Mouse (Mus musculus) MEL (cell line): ENCODE data around the gene Prkar1a. TPM values are rescaled to one million over a fixed set of nuclear protein-coding genes. Genes with fewer than 3 reads are reported as not detected.

Experiments
- DNase-seq: peaks from one replicate; pipeline ENCODE4 v3.0.0; 2011; ENCODE audit warnings: low read depth, low spot score
- H3K27ac ChIP-seq: 2 replicates; pipeline ENCODE4 v1.5.1; 2012; ENCODE audit warnings: low read depth, mild to moderate bottlenecking, control low read depth, low read length, moderate library complexity; ENCODE audit not compliant: control insufficient read depth
- H3K27me3 ChIP-seq, 2 experiments: fragments of 150-350 bp in 1 of 2; sonication (generic) in 1 of 2; 2 replicates each; pipeline ENCODE4 v1.6.1; 2012; ENCODE audit warnings: low read length in 2 of 2, mild to moderate bottlenecking in 2 of 2, improper control_type of control experiment in 1 of 2, moderate library complexity in 1 of 2; ENCODE audit not compliant: insufficient read depth in 2 of 2, control insufficient read depth in 1 of 2
- H3K36me3 ChIP-seq, 2 experiments: 2 replicates each; pipeline ENCODE4 v1.6.1; 2012 to 2014; ENCODE audit warnings: low read length in 2 of 2, improper control_type of control experiment in 1 of 2, inconsistent platforms in 1 of 2, mild to moderate bottlenecking in 1 of 2; ENCODE audit not compliant: insufficient read depth in 2 of 2, control insufficient read depth in 1 of 2
- H3K4me1 ChIP-seq, 2 experiments: fragments of 150-350 bp in 1 of 2; sonication (generic) in 1 of 2; 2 replicates each; pipeline ENCODE4 v1.6.1; 2012; ENCODE audit warnings: low read length in 2 of 2, improper control_type of control experiment in 1 of 2, mild to moderate bottlenecking in 1 of 2; ENCODE audit not compliant: insufficient read depth in 2 of 2, control insufficient read depth in 1 of 2
- H3K4me3 ChIP-seq, 2 experiments: fragments of 150-350 bp in 1 of 2; sonication (generic) in 1 of 2; 2 replicates each; pipeline ENCODE4 v1.5.1; 2012; ENCODE audit warnings: low read depth in 2 of 2, low read length in 2 of 2, mild to moderate bottlenecking in 2 of 2, moderate library complexity in 2 of 2, control low read depth in 1 of 2, improper control_type of control experiment in 1 of 2; ENCODE audit not compliant: control insufficient read depth in 1 of 2, insufficient read depth in 1 of 2
- H3K79me2 ChIP-seq: 2 replicates; pipeline ENCODE4 v1.6.1; 2012; ENCODE audit warnings: mild to moderate bottlenecking, low read length, moderate library complexity; ENCODE audit not compliant: control insufficient read depth, poor library complexity, insufficient read depth
- H3K9ac ChIP-seq: 2 replicates; pipeline ENCODE4 v1.6.1; 2012; ENCODE audit warnings: low read depth, mild to moderate bottlenecking, control low read depth, low read length, moderate library complexity; ENCODE audit not compliant: control insufficient read depth, poor library complexity, severe bottlenecking
- H3K9me3 ChIP-seq: fragments of 150-350 bp; sonication (generic); replicated peaks from 2 replicates; pipeline ENCODE4 v1.6.1; 2012; ENCODE audit warnings: mild to moderate bottlenecking, low read length, improper control_type of control experiment, moderate library complexity; ENCODE audit not compliant: insufficient read depth
- CHD1 ChIP-seq: IDR thresholded peaks from 2 replicates; pipeline ENCODE4 v1.6.1; 2012; ENCODE audit warnings: low read depth, mild to moderate bottlenecking, inconsistent platforms, low read length, improper control_type of control experiment
- CTCF ChIP-seq, 3 experiments: IDR thresholded peaks in 2 of 3; conservative IDR thresholded peaks in 1 of 3; 2 replicates each; pipeline ENCODE4 v1.5.1; 2011 to 2012; ENCODE audit warnings: low read length in 3 of 3, low read depth in 2 of 3, mild to moderate bottlenecking in 2 of 3, improper control_type of control experiment in 1 of 3, inconsistent platforms in 1 of 3, mixed read lengths in 1 of 3, moderate library complexity in 1 of 3; ENCODE audit not compliant: control insufficient read depth in 1 of 3, insufficient read depth in 1 of 3, poor library complexity in 1 of 3, severe bottlenecking in 1 of 3
- E2F4 ChIP-seq: IDR thresholded peaks from 2 replicates; pipeline ENCODE4 v1.6.1; 2011; ENCODE audit warnings: low read depth, low read length, improper control_type of control experiment, borderline replicate concordance
- ELF1 ChIP-seq: IDR thresholded peaks from 2 replicates; pipeline ENCODE4 v1.6.1; 2014; ENCODE audit warnings: low read depth, mild to moderate bottlenecking, inconsistent platforms, low read length, improper control_type of control experiment, moderate library complexity
- EP300 ChIP-seq, 2 experiments: IDR thresholded peaks; 2 replicates each; pipeline ENCODE4 v1.6.1; 2011; ENCODE audit warnings: improper control_type of control experiment in 2 of 2, low read length in 2 of 2, low read depth in 1 of 2, mild to moderate bottlenecking in 1 of 2
- HCFC1 ChIP-seq: IDR thresholded peaks from 2 replicates; pipeline ENCODE4 v1.6.1; 2012; ENCODE audit warnings: low read depth, mild to moderate bottlenecking, inconsistent platforms, low read length, improper control_type of control experiment, moderate library complexity
- KAT2A ChIP-seq: conservative IDR thresholded peaks from 2 replicates; pipeline ENCODE4 v1.6.1; 2012; ENCODE audit warnings: low read depth, low read length, improper control_type of control experiment, inconsistent platforms
- MAX ChIP-seq: IDR thresholded peaks from 2 replicates; pipeline ENCODE4 v1.6.1; 2011; ENCODE audit warnings: low read length, improper control_type of control experiment
- MEF2A ChIP-seq: IDR thresholded peaks from 2 replicates; pipeline ENCODE4 v1.6.1; 2014; ENCODE audit warnings: low read depth, mild to moderate bottlenecking, inconsistent platforms, low read length, improper control_type of control experiment; ENCODE audit not compliant: poor library complexity, insufficient replicate concordance, severe bottlenecking; ENCODE audit errors: extremely low read depth
- MXI1 ChIP-seq: IDR thresholded peaks from 2 replicates; pipeline ENCODE4 v1.6.1; 2011; ENCODE audit warnings: mild to moderate bottlenecking, low read depth, low read length, improper control_type of control experiment
- MYC ChIP-seq: IDR thresholded peaks from 2 replicates; pipeline ENCODE4 v1.6.1; 2011; ENCODE audit warnings: low read depth, mild to moderate bottlenecking, low read length, improper control_type of control experiment, moderate library complexity
- NELFE ChIP-seq: IDR thresholded peaks from 2 replicates; pipeline ENCODE4 v1.6.1; 2011; ENCODE audit warnings: low read depth, low read length, improper control_type of control experiment
- POLR2A ChIP-seq, 2 experiments: IDR thresholded peaks; 2 replicates each; pipeline ENCODE4 v1.6.1; 2011 to 2012; ENCODE audit warnings: low read length in 2 of 2, mild to moderate bottlenecking in 2 of 2, control low read depth in 1 of 2, improper control_type of control experiment in 1 of 2, low read depth in 1 of 2, moderate library complexity in 1 of 2; ENCODE audit not compliant: control insufficient read depth in 1 of 2, insufficient read depth in 1 of 2, poor library complexity in 1 of 2
- POLR2AphosphoS2 ChIP-seq: IDR thresholded peaks from 2 replicates; pipeline ENCODE4 v1.6.1; 2011; ENCODE audit warnings: low read length, improper control_type of control experiment
- POLR2AphosphoS5 ChIP-seq: IDR thresholded peaks from 2 replicates; pipeline ENCODE4 v1.6.1; 2012; ENCODE audit warnings: low read depth, borderline replicate concordance, mild to moderate bottlenecking, inconsistent platforms, low read length, moderate library complexity, mixed read lengths
- RAD21 ChIP-seq: IDR thresholded peaks from 2 replicates; pipeline ENCODE4 v1.6.1; 2011; ENCODE audit warnings: mild to moderate bottlenecking, low read depth, low read length, improper control_type of control experiment
- RCOR1 ChIP-seq: IDR thresholded peaks from 2 replicates; pipeline ENCODE4 v1.6.1; 2012; ENCODE audit warnings: low read depth, mild to moderate bottlenecking, inconsistent platforms, low read length, improper control_type of control experiment
- SIN3A ChIP-seq: IDR thresholded peaks from 2 replicates; pipeline ENCODE4 v1.6.1; 2012; ENCODE audit warnings: low read length, improper control_type of control experiment, inconsistent platforms
- TCF12 ChIP-seq: IDR thresholded peaks from 2 replicates; pipeline ENCODE4 v1.6.1; 2014; ENCODE audit warnings: low read depth, mild to moderate bottlenecking, inconsistent platforms, low read length, improper control_type of control experiment, moderate library complexity
- UBTF ChIP-seq: IDR thresholded peaks from 2 replicates; pipeline ENCODE4 v1.6.1; 2012; ENCODE audit warnings: low read depth, mild to moderate bottlenecking, inconsistent platforms, low read length, improper control_type of control experiment, moderate library complexity, borderline replicate concordance; ENCODE audit not compliant: insufficient read depth
- USF1 ChIP-seq: IDR thresholded peaks from 2 replicates; pipeline ENCODE4 v1.6.1; 2014; ENCODE audit warnings: low read depth, mild to moderate bottlenecking, inconsistent platforms, low read length, improper control_type of control experiment, moderate library complexity
- ZC3H11A ChIP-seq: IDR thresholded peaks from 2 replicates; pipeline ENCODE4 v1.6.1; 2012; ENCODE audit warnings: low read depth, mild to moderate bottlenecking, inconsistent platforms, low read length, improper control_type of control experiment
- ZNF384 ChIP-seq: IDR thresholded peaks from 2 replicates; pipeline ENCODE4 v1.6.1; 2012; ENCODE audit warnings: low read depth, mild to moderate bottlenecking, inconsistent platforms, low read length, improper control_type of control experiment
- polyA plus RNA-seq, 2 experiments: library from polyadenylated mRNA; stranded (reverse) in 1 of 2; unstranded in 1 of 2; fragments of >175 nt in 1 of 2; fragments of >200 nt in 1 of 2; gene quantifications; 2 replicates each; pipeline versions ENCODE4 v1.2.1 to v1.2.4; 2012; ENCODE audit warnings: low replicate concordance in 2 of 2, low read depth in 1 of 2; ENCODE audit not compliant: insufficient read length in 2 of 2, insufficient read depth in 1 of 2, missing spikeins in 1 of 2
- total RNA-seq: library from RNA; depleted of rRNA; stranded (reverse); fragments of 300-350 nt; gene quantifications from 2 replicates; pipeline ENCODE4 v1.2.3, GENCODE M21; 2012

The Prkar1a gene
- total and polyA plus RNA-seq, 3 experiments, result 69.6 to 152 TPM; not detected in 1

GRCm38 (mm10) chr11:109665424-109665823, 16.2 kb downstream of the Prkar1a start:
- DNase-seq, result no peak
- no peaks in the 10 kb centered on the region for H3K9me3 ChIP-seq
- no peak for TF ChIP-seq ZC3H11A
- TF ChIP-seq SIN3A, result no peak
- no peak for TF ChIP-seq RAD21
- TF ChIP-seq E2F4, result no peak
- TF ChIP-seq KAT2A, result no peak
- no peak for TF ChIP-seq ELF1
- no peak for TF ChIP-seq EP300 (IDR thresholded peaks at IDR 0.05; ENCODE audit: low read depth in 1 of 2, low read length in 2 of 2)
- TF ChIP-seq POLR2AphosphoS2, result no peak
- no peak for TF ChIP-seq UBTF
- TF ChIP-seq CTCF (IDR thresholded peaks at IDR 0.05 in 2 of 3, conservative IDR thresholded peaks at IDR 0.05 in 1 of 3; ENCODE audit: control insufficient read depth in 1 of 3, insufficient read depth in 1 of 3, low read depth in 2 of 3, low read length in 3 of 3, poor library complexity in 1 of 3, severe bottlenecking in 1 of 3), result no peak
- no peaks in the 10 kb centered on the region for H3K79me2 ChIP-seq
- H3K36me3 ChIP-seq, result peaks cover 10 to 60% of the 10 kb centered on the region in 2 experiments; a peak in 3 of 4 replicates
- no peak overlapping the region for H3K27ac ChIP-seq
- H3K4me3 ChIP-seq, result no peak overlapping the region
- no peaks in the 10 kb centered on the region for H3K27me3 ChIP-seq
- H3K4me1 ChIP-seq, result peaks cover 0 to 15% of the 10 kb centered on the region in 2 experiments; a peak in 2 of 4 replicates
- no peak overlapping the region for H3K9ac ChIP-seq

DNA sequence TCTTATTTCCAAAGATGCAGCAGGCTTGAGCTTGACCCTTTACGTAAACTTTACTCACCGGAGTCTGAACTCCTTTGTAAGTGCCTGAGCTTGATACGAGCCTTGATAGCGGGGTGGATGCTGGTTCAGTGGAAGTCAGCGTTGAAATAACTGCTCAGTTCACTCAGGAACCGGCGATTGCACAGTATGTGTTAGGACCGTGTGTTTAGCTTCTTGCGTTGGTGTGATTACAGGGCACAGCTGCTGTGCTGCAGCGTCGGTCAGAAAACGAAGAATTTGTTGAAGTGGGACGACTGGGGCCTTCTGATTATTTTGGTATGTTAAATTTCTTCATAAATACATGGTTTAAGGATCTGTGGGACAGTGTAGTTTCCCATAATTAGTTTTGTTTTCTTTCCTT, 17.2 kb downstream of the Prkar1a start:
- no peaks in the 10 kb centered on the region for H3K79me2 ChIP-seq
- peaks cover 10 to 53% of the 10 kb centered on the region in 2 experiments; a peak in 3 of 4 replicates for H3K36me3 ChIP-seq
- no peak overlapping the region for H3K27ac ChIP-seq
- no peaks in the 10 kb centered on the region for H3K27me3 ChIP-seq
- H3K9ac ChIP-seq, result no peak overlapping the region
- H3K4me1 ChIP-seq, result peaks cover 0 to 15% of the 10 kb centered on the region in 2 experiments; a peak in 2 of 4 replicates
- no peak for DNase-seq
- H3K4me3 ChIP-seq, result no peak overlapping the region
- no peak for TF ChIP-seq ELF1
- H3K9me3 ChIP-seq, result no peaks in the 10 kb centered on the region

GRCm38 (mm10) chr11:109667371-109667770, 18.2 kb downstream of the Prkar1a start:
- Histone ChIP-seq H3K4me1 (peaks cover 0 to 15% of the 10 kb centered on the region in 2 experiments; a peak in 2 of 4 replicates), H3K27ac (no peak overlapping the region), H3K9me3 (no peaks in the 10 kb centered on the region), H3K4me3 (no peak overlapping the region), H3K9ac (no peak overlapping the region), H3K36me3 (peaks cover 10 to 43% of the 10 kb centered on the region in 2 experiments; a peak in 3 of 4 replicates), H3K27me3 (no peaks in the 10 kb centered on the region), H3K79me2 (no peaks in the 10 kb centered on the region)
- DNase-seq, result no peak
- TF ChIP-seq MYC, result no peak
- no peak for TF ChIP-seq MXI1
- no peak for TF ChIP-seq KAT2A
- no peak for TF ChIP-seq TCF12
- TF ChIP-seq UBTF, result no peak
- TF ChIP-seq POLR2A (IDR thresholded peaks at IDR 0.05; ENCODE audit: control insufficient read depth in 1 of 2, insufficient read depth in 1 of 2, low read depth in 1 of 2, low read length in 2 of 2, poor library complexity in 1 of 2), result no peak
- TF ChIP-seq POLR2AphosphoS2, result no peak
- TF ChIP-seq USF1, result no peak
- no peak for TF ChIP-seq MEF2A
- no peak for TF ChIP-seq ZNF384
- TF ChIP-seq EP300 (IDR thresholded peaks at IDR 0.05; ENCODE audit: low read depth in 1 of 2, low read length in 2 of 2), result no peak
- no peak for TF ChIP-seq ZC3H11A
- no peak for TF ChIP-seq CHD1
- TF ChIP-seq SIN3A, result no peak
- no peak for TF ChIP-seq NELFE
- TF ChIP-seq RCOR1, result no peak
- TF ChIP-seq HCFC1, result no peak
- no peak for TF ChIP-seq RAD21
- no peak for TF ChIP-seq POLR2AphosphoS5
- TF ChIP-seq MAX, result no peak
